Mouse (Mus musculus) adipose tissue, adult 10 weeks (tissue): Measurements from ENCODE around the gene Aebp2. TPM values are rescaled to one million over a fixed set of nuclear protein-coding genes. Genes with fewer than 3 reads are reported as not detected.

ENCODE experiments used
- polyA plus RNA-seq: library from polyadenylated mRNA; stranded (reverse); fragments of 350-450 nt; fragmentation: Illumina TruSeq; extraction: RNeasy Lipid Tissue Mini Kit (QIAGEN cat#74804); gene quantifications from one replicate; pipeline ENCODE4 v1.2.3, GENCODE M21; 2014; ENCODE audit warnings: low read depth, low replicate concordance

Aebp2 gene
- 31.2 TPM for polyA plus RNA-seq

GRCm38 (mm10) chr6:140622391-140623225 lies at the start of gene Aebp2:
Gene Aebp2 (plus strand): TSS chr6:140622663.

Other genes starting within 250 kb of the Aebp2 start
- gene Plekha5, start 198.6 kb upstream of the Aebp2 start, polyA plus RNA-seq, result 50.1 TPM
- gene Gm11077, start 106.6 kb downstream of the Aebp2 start, polyA plus RNA-seq, result not detected